Mouse (Mus musculus) testis, adult 2 months (tissue): ENCODE data around the gene Huwe1. TPM values are rescaled to one million over a fixed set of nuclear protein-coding genes. Genes with fewer than 3 reads are reported as not detected.

ENCODE experiments used
- H3K27ac ChIP-seq: fragments of 200-500 bp; 2 replicates; pipeline ENCODE4 v1.5.1; 2012; ENCODE audit warnings: low read depth, low read length; ENCODE audit not compliant: control insufficient read depth, insufficient read depth
- H3K27me3 ChIP-seq: fragments of 200-500 bp; 2 replicates; pipeline ENCODE4 v1.6.1; 2012; ENCODE audit warnings: mild to moderate bottlenecking, low read length, moderate library complexity; ENCODE audit not compliant: control insufficient read depth, insufficient read depth
- H3K36me3 ChIP-seq: fragments of 200-500 bp; 2 replicates; pipeline ENCODE4 v1.6.1; 2012; ENCODE audit warnings: mild to moderate bottlenecking, low read length; ENCODE audit not compliant: control insufficient read depth, insufficient read depth
- H3K4me1 ChIP-seq: fragments of 200-500 bp; 2 replicates; pipeline ENCODE4 v1.6.1; 2012; ENCODE audit warnings: low read length; ENCODE audit not compliant: control insufficient read depth, insufficient read depth
- H3K4me3 ChIP-seq: fragments of 200-500 bp; 2 replicates; pipeline ENCODE4 v1.5.1; 2012; ENCODE audit warnings: low read depth, mild to moderate bottlenecking, low read length, moderate library complexity, mixed read lengths; ENCODE audit not compliant: control insufficient read depth
- CTCF ChIP-seq: fragments of 200-500 bp; IDR thresholded peaks from 2 replicates; pipeline ENCODE4 v1.5.1; 2012; ENCODE audit warnings: low read depth, mild to moderate bottlenecking, inconsistent platforms, low read length, moderate library complexity; ENCODE audit not compliant: control insufficient read depth, insufficient read depth, insufficient replicate concordance
- POLR2A ChIP-seq: fragments of 200-500 bp; IDR thresholded peaks from 2 replicates; pipeline ENCODE4 v1.6.1; 2012; ENCODE audit warnings: low read depth, mild to moderate bottlenecking, inconsistent platforms, low read length, moderate library complexity; ENCODE audit not compliant: control insufficient read depth
- polyA plus RNA-seq: library from polyadenylated mRNA; depleted of rRNA; stranded (reverse); fragments of >200 nt; gene quantifications from 2 replicates; pipeline ENCODE4 v1.2.3, GENCODE M21; 2012

Gene Huwe1
- polyA plus RNA-seq, 1 experiment = 22.7 TPM

GRCm38 (mm10) chrX:151859436-151859835, 58.8 kb downstream of the Huwe1 start:
- H3K36me3 ChIP-seq = no peaks in the 10 kb centered on the region
- no peak for TF ChIP-seq CTCF
- no peak for TF ChIP-seq POLR2A
- no peak overlapping the region for H3K27ac ChIP-seq
- H3K4me3 ChIP-seq = no peak overlapping the region
- no peaks in the 10 kb centered on the region for H3K27me3 ChIP-seq
- no peaks in the 10 kb centered on the region for H3K4me1 ChIP-seq

GRCm38 (mm10) chrX:151910692-151911091, 110.1 kb downstream of the Huwe1 start:
- TF ChIP-seq CTCF (no peak), POLR2A (no peak)
- H3K27me3 ChIP-seq = no peaks in the 10 kb centered on the region
- no peak overlapping the region for H3K4me3 ChIP-seq
- H3K27ac ChIP-seq = no peak overlapping the region
- H3K4me1 ChIP-seq = no peaks in the 10 kb centered on the region
- H3K36me3 ChIP-seq = no peaks in the 10 kb centered on the region

- no peak overlapping the region for H3K4me3 ChIP-seq
Observed at GRCm38 (mm10) chrX:151912267-151912666, 111.7 kb downstream of the Huwe1 start.

DNA sequence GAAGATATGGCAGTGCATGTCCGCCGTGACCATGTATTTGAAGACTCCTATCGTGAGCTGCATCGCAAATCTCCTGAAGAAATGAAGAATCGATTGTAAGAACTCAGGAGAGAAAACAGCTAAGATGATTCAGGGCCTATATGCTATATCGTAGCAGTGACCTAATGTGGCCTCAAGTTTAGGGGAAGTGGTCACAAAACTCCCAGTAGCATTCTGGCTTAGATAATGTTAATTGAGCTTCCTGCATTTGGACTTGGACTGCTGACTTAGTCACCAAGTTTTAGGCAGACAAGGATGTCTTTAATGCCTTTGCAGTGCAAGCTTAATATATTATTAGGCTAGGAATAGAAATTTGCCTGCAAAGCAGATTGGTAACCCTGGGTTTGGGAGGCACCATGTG, 128.8 kb downstream of the Huwe1 start:
- TF ChIP-seq CTCF = no peak
- TF ChIP-seq POLR2A = no peak
- no peaks in the 10 kb centered on the region for H3K4me1 ChIP-seq
- no peak overlapping the region for H3K27ac ChIP-seq
- no peaks in the 10 kb centered on the region for H3K27me3 ChIP-seq
- no peak overlapping the region for H3K4me3 ChIP-seq
- no peaks in the 10 kb centered on the region for H3K36me3 ChIP-seq

More at GRCm38 (mm10) chrX:151912267-151912666, 111.7 kb downstream of the Huwe1 start:
- TF ChIP-seq CTCF = no peak
- no peak for TF ChIP-seq POLR2A
- Histone ChIP-seq H3K36me3 (no peaks in the 10 kb centered on the region), H3K27me3 (no peaks in the 10 kb centered on the region), H3K4me1 (no peaks in the 10 kb centered on the region), H3K27ac (no peak overlapping the region)

GRCm38 (mm10) chrX:151938852-151939251, 138.2 kb downstream of the Huwe1 start:
- Histone ChIP-seq H3K4me3 (no peak overlapping the region), H3K27ac (no peak overlapping the region), H3K27me3 (no peaks in the 10 kb centered on the region), H3K36me3 (no peaks in the 10 kb centered on the region), H3K4me1 (no peaks in the 10 kb centered on the region)
- no peak for TF ChIP-seq CTCF
- TF ChIP-seq POLR2A = no peak

DNA sequence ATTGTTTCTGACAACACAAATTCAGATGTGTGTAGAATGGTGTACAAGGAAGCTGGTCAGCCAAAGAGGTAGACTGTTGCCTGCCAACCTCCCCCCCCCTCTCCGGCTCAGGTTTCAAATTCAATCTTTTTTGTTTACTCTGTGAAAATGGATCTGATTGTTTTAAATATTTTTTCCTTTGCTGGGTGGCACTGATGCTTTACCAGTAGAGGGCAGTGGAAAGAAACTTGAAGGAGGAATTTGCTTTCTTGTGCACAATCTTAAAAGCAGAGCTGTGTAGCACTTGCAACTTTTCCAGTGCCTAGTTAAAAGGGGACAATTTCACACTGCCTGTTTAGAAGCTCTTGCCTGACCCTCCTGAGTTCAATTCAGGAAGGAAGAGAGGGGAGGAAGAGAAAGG, 146.4 kb downstream of the Huwe1 start:
- TF ChIP-seq POLR2A (no peak), CTCF (no peak)
- Histone ChIP-seq H3K27ac (no peak overlapping the region), H3K4me1 (no peaks in the 10 kb centered on the region), H3K27me3 (no peaks in the 10 kb centered on the region), H3K4me3 (no peak overlapping the region), H3K36me3 (no peaks in the 10 kb centered on the region)

GRCm38 (mm10) chrX:151947781-151948180, 147.2 kb downstream of the Huwe1 start:
- Histone ChIP-seq H3K27me3 (no peaks in the 10 kb centered on the region), H3K4me3 (no peak overlapping the region), H3K27ac (no peak overlapping the region), H3K36me3 (no peaks in the 10 kb centered on the region), H3K4me1 (no peaks in the 10 kb centered on the region)
- TF ChIP-seq CTCF = no peak

- H3K4me1 ChIP-seq = no peaks in the 10 kb centered on the region
- TF ChIP-seq CTCF (no peak), POLR2A (no peak)
- H3K27ac ChIP-seq = no peak overlapping the region
- no peak overlapping the region for H3K4me3 ChIP-seq
- no peaks in the 10 kb centered on the region for H3K27me3 ChIP-seq
- no peaks in the 10 kb centered on the region for H3K36me3 ChIP-seq
Observed at GRCm38 (mm10) chrX:151950231-151950630, 149.6 kb downstream of the Huwe1 start.
